Mouse (Mus musculus) CH12.LX (cell line): Measurements from ENCODE around the gene Nppc. TPM values are rescaled to one million over a fixed set of nuclear protein-coding genes. Genes with fewer than 3 reads are reported as not detected.

ENCODE experiments used
- DNase-seq: peaks from one replicate; pipeline ENCODE4 v3.0.0-alpha.2; 2013; ENCODE audit errors: extremely low read depth
- H3K27ac ChIP-seq: 2 replicates; pipeline ENCODE4 v1.5.1; 2012; ENCODE audit warnings: low read depth, mild to moderate bottlenecking, control low read depth, moderate library complexity; ENCODE audit not compliant: insufficient read depth
- H3K27me3 ChIP-seq: replicated peaks from 2 replicates; pipeline ENCODE3; 2012; ENCODE audit warnings: inconsistent platforms
- H3K36me3 ChIP-seq, 2 experiments: replicated peaks in 1 of 2; 2 replicates each; pipeline versions ENCODE3 to v1.6.1; 2012; ENCODE audit warnings: inconsistent platforms in 1 of 2, low read length in 1 of 2, mild to moderate bottlenecking in 1 of 2, mixed read lengths in 1 of 2, moderate library complexity in 1 of 2; ENCODE audit not compliant: control insufficient read depth in 1 of 2, insufficient read depth in 1 of 2
- H3K4me1 ChIP-seq, 2 experiments: 2 replicates each; pipeline ENCODE4 v1.6.1; 2012; ENCODE audit warnings: inconsistent platforms in 1 of 2, moderate library complexity in 1 of 2; ENCODE audit not compliant: insufficient read depth in 2 of 2, control insufficient read depth in 1 of 2
- H3K4me2 ChIP-seq: 2 replicates; pipeline ENCODE4 v1.6.1; 2012; ENCODE audit warnings: low read depth, mild to moderate bottlenecking, control low read depth; ENCODE audit not compliant: poor library complexity, insufficient read depth, severe bottlenecking
- H3K4me3 ChIP-seq, 3 experiments: fragments of 150-350 bp in 1 of 3; sonication (generic) in 1 of 3; replicated peaks in 1 of 3; 2 replicates each; pipeline versions ENCODE3 to v1.5.1; 2011 to 2012; ENCODE audit warnings: low read depth in 2 of 3, low read length in 2 of 3, mild to moderate bottlenecking in 2 of 3, moderate library complexity in 2 of 3, control low read depth in 1 of 3, improper control_type of control experiment in 1 of 3, inconsistent platforms in 1 of 3, mixed read lengths in 1 of 3; ENCODE audit not compliant: poor library complexity in 1 of 3
- H3K79me2 ChIP-seq: replicated peaks from 2 replicates; pipeline ENCODE4 v1.6.1; 2012; ENCODE audit warnings: mild to moderate bottlenecking, moderate library complexity; ENCODE audit not compliant: control insufficient read depth, poor library complexity, insufficient read depth, severe bottlenecking; ENCODE audit errors: extremely low read depth
- H3K9ac ChIP-seq: 2 replicates; pipeline ENCODE4 v1.6.1; 2012; ENCODE audit warnings: low read depth, mild to moderate bottlenecking, control low read depth, moderate library complexity; ENCODE audit not compliant: insufficient read depth
- H3K9me3 ChIP-seq: replicated peaks from 2 replicates; pipeline ENCODE3; 2012; ENCODE audit warnings: low read length, inconsistent platforms, mixed read lengths
- CHD1 ChIP-seq: IDR thresholded peaks from 2 replicates; pipeline ENCODE4 v1.6.1; 2012; ENCODE audit warnings: low read depth, low read length, improper control_type of control experiment, inconsistent platforms
- CHD2 ChIP-seq: IDR thresholded peaks from 2 replicates; pipeline ENCODE4 v1.6.1; 2011; ENCODE audit warnings: low read length, improper control_type of control experiment
- CTCF ChIP-seq, 2 experiments: IDR thresholded peaks in 1 of 2; conservative IDR thresholded peaks in 1 of 2; 2 replicates each; pipeline ENCODE4 v1.5.1; 2011 to 2012; ENCODE audit warnings: low read depth in 2 of 2, low read length in 2 of 2, improper control_type of control experiment in 1 of 2, inconsistent platforms in 1 of 2, mild to moderate bottlenecking in 1 of 2, moderate library complexity in 1 of 2
- E2F4 ChIP-seq: IDR thresholded peaks from 2 replicates; pipeline ENCODE4 v1.6.1; 2011; ENCODE audit warnings: low read depth, low read length, improper control_type of control experiment; ENCODE audit not compliant: insufficient replicate concordance
- ELF1 ChIP-seq: IDR thresholded peaks from 2 replicates; pipeline ENCODE4 v1.6.1; 2014; ENCODE audit warnings: low read depth, mild to moderate bottlenecking, inconsistent platforms, low read length, improper control_type of control experiment
- EP300 ChIP-seq: IDR thresholded peaks from 2 replicates; pipeline ENCODE4 v1.6.1; 2011; ENCODE audit warnings: low read length, improper control_type of control experiment
- GABPA ChIP-seq: IDR thresholded peaks from 2 replicates; pipeline ENCODE4 v1.6.1; 2012; ENCODE audit warnings: low read depth, low read length, improper control_type of control experiment, inconsistent platforms; ENCODE audit not compliant: insufficient replicate concordance
- HCFC1 ChIP-seq: IDR thresholded peaks from 2 replicates; pipeline ENCODE4 v1.6.1; 2012; ENCODE audit warnings: low read depth, mild to moderate bottlenecking, inconsistent platforms, low read length, improper control_type of control experiment
- JUND ChIP-seq: conservative IDR thresholded peaks from 2 replicates; pipeline ENCODE4 v1.6.1; 2011; ENCODE audit warnings: low read depth, low read length, improper control_type of control experiment
- MAX ChIP-seq: IDR thresholded peaks from 2 replicates; pipeline ENCODE4 v1.6.1; 2011; ENCODE audit warnings: low read length, improper control_type of control experiment
- NELFE ChIP-seq: IDR thresholded peaks from 2 replicates; pipeline ENCODE4 v1.6.1; 2011; ENCODE audit warnings: low read depth, low read length, improper control_type of control experiment
- PAX5 ChIP-seq: IDR thresholded peaks from 2 replicates; pipeline ENCODE4 v1.6.1; 2012; ENCODE audit warnings: low read length, inconsistent platforms, mixed read lengths
- POLR2AphosphoS2 ChIP-seq: IDR thresholded peaks from 2 replicates; pipeline ENCODE4 v1.6.1; 2011; ENCODE audit warnings: low read depth, low read length, improper control_type of control experiment
- RAD21 ChIP-seq: IDR thresholded peaks from 2 replicates; pipeline ENCODE4 v1.6.1; 2011; ENCODE audit warnings: low read depth, mild to moderate bottlenecking, low read length, improper control_type of control experiment, moderate library complexity
- RCOR1 ChIP-seq: conservative IDR thresholded peaks from 2 replicates; pipeline ENCODE4 v1.6.1; 2012; ENCODE audit warnings: low read depth, mild to moderate bottlenecking, inconsistent platforms, low read length, improper control_type of control experiment
- TCF12 ChIP-seq: IDR thresholded peaks from 2 replicates; pipeline ENCODE4 v1.6.1; 2014; ENCODE audit warnings: low read depth, mild to moderate bottlenecking, inconsistent platforms, low read length, improper control_type of control experiment
- UBTF ChIP-seq: IDR thresholded peaks from 2 replicates; pipeline ENCODE4 v1.6.1; 2012; ENCODE audit warnings: low read depth, mild to moderate bottlenecking, inconsistent platforms, low read length, improper control_type of control experiment, moderate library complexity
- USF2 ChIP-seq: conservative IDR thresholded peaks from 2 replicates; pipeline ENCODE4 v1.6.1; 2011; ENCODE audit warnings: low read depth, low read length, improper control_type of control experiment
- ZC3H11A ChIP-seq: IDR thresholded peaks from 2 replicates; pipeline ENCODE4 v1.6.1; 2012; ENCODE audit warnings: low read depth, mild to moderate bottlenecking, inconsistent platforms, low read length, improper control_type of control experiment
- ZMIZ1 ChIP-seq: IDR thresholded peaks from 2 replicates; pipeline ENCODE4 v1.6.1; 2012; ENCODE audit warnings: low read depth, mild to moderate bottlenecking, inconsistent platforms, low read length, improper control_type of control experiment
- ZNF384 ChIP-seq: IDR thresholded peaks from 2 replicates; pipeline ENCODE4 v1.6.1; 2012; ENCODE audit warnings: low read depth, low read length, improper control_type of control experiment, inconsistent platforms
- dilution Hi-C: fragments of 300-500 bp; cut with MboI; formaldehyde crosslinking; loops from 2 replicates; pipeline ENCODE4 v1.14.3; 2020; ENCODE audit warnings: low sequenced_read_pairs; ENCODE audit not compliant: extremely low pct_unique_long_range_greater_than_20kb, extremely low pct_ligation_motif_present
- in situ Hi-C: fragments of 300-500 bp; cut with MboI; formaldehyde crosslinking; loops from 3 replicates; pipeline ENCODE4 v1.14.3; 2019; ENCODE audit warnings: low sequenced_read_pairs, low pct_ligation_motif_present, low pct_unique_long_range_greater_than_20kb, mixed read lengths
- polyA plus RNA-seq: library from polyadenylated mRNA; unstranded; fragments of >175 nt; gene quantifications from 2 replicates; pipeline ENCODE4 v1.2.1, GENCODE M21; 2012; ENCODE audit warnings: low read depth; ENCODE audit not compliant: insufficient read length
- total RNA-seq, 2 experiments: library from RNA; depleted of rRNA; stranded (reverse); fragments of 300-350 nt in 1 of 2; fragments of >200 nt in 1 of 2; gene quantifications; 2 replicates each; pipeline ENCODE4 v1.2.3; 2012 to 2014

Gene Nppc
- total and polyA plus RNA-seq, 3 experiments = 0.13 TPM; not detected in 2

DNA sequence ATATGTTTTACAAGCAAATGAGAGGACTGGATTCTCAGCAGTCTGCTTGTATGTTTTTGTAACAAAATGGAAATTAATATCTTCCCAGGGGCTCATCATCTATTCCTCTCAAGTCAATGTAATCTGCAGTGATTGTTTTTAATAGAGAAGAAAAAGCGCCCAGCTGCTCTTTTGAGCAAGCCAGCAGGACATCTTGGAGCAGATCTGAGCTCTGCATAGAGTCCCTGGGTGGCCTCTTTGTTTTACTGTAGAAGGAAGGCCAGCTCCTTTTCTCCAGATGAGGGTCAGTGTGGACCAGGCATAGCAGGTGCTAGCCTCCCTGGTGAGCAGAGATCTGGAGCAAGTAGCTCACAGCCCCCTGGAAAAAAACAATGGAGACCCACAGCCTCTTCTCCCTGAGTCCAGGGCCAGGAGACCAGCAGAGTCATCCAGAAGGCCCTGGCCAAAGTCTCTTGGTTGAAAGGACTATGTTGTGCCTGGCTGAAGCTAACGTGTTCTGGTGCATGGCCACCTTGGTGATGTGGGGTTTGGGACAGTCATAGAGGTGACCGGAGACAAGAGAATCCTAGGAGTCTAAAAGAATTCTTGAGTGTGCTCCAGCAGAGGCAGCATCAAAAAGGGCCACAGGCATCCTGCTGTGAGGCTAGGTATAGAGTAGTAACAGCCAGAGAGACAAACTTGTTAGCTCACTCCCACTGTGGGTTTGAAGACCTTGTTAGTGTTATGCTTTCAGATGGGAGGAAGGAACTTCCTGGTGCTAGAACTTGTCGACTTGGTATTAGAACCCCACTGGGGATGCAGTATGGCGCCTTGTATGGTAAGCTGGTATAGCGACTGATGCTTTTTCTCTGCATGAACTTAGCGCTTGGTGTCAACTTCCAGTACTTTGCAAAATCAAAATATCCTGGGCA, 36.3 kb downstream of the Nppc start:
- dilution Hi-C loops = no loop called here
- Histone ChIP-seq H3K9ac (no peak overlapping the region), H3K79me2 (no peaks in the 10 kb centered on the region), H3K36me3 (no peaks in the 10 kb centered on the region), H3K4me1 (peaks cover 0 to 13% of the 10 kb centered on the region in 2 experiments; a peak in 2 of 4 replicates), H3K27me3 (no peaks in the 10 kb centered on the region), H3K4me3 (no peak overlapping the region), H3K27ac (no peak overlapping the region), H3K4me2 (no peak overlapping the region), H3K9me3 (no peaks in the 10 kb centered on the region)
- in situ Hi-C loops = no loop called here
- TF ChIP-seq RAD21 (no peak), ZMIZ1 (no peak), ZNF384 (no peak), ZC3H11A (no peak), CTCF (conservative IDR thresholded peaks at IDR 0.05 in 1 of 2, IDR thresholded peaks at IDR 0.05 in 1 of 2; ENCODE audit: low read depth in 2 of 2, low read length in 2 of 2) (no peak)
- DNase-seq = no peak

GRCm38 (mm10) chr1:86633434-86633833, 36.9 kb downstream of the Nppc start:
- H3K79me2 ChIP-seq = no peaks in the 10 kb centered on the region
- H3K4me2 ChIP-seq = no peak overlapping the region
- H3K36me3 ChIP-seq = no peaks in the 10 kb centered on the region
- no peak for TF ChIP-seq E2F4
- TF ChIP-seq JUND = no peak
- no peak for TF ChIP-seq ELF1
- TF ChIP-seq RCOR1 = no peak
- no peak for TF ChIP-seq POLR2AphosphoS2
- TF ChIP-seq NELFE = no peak
- no peak for TF ChIP-seq USF2
- TF ChIP-seq TCF12 = no peak
- TF ChIP-seq EP300 = no peak
- no peak for TF ChIP-seq PAX5
- TF ChIP-seq CHD1 = no peak
- no peak for TF ChIP-seq RAD21
- TF ChIP-seq MAX = no peak
- no peak for TF ChIP-seq UBTF
- no peak for TF ChIP-seq CHD2
- no peak for TF ChIP-seq HCFC1
- TF ChIP-seq GABPA = no peak
- in situ Hi-C loops (no loop called here), dilution Hi-C loops (no loop called here)
- no peaks in the 10 kb centered on the region for H3K9me3 ChIP-seq
- H3K4me1 ChIP-seq = peaks cover 0 to 13% of the 10 kb centered on the region in 2 experiments; a peak in 2 of 4 replicates
- no peak overlapping the region for H3K4me3 ChIP-seq
- DNase-seq = no peak
- no peak overlapping the region for H3K27ac ChIP-seq
- H3K9ac ChIP-seq = no peak overlapping the region
- no peaks in the 10 kb centered on the region for H3K27me3 ChIP-seq
